Comparison of ENCODE assay signal across 8 mouse cellular contexts in genomic region chr11:29267824-29268223, GRCm38 (mm10). TPM values are rescaled to one million over a fixed set of nuclear protein-coding genes. Genes with fewer than 3 reads are reported as not detected.
DNase-seq lines count a peak whose midpoint lies in the region; ATAC-seq lines count a peak whose summit lies in the region.

No protein-coding gene starts in this region.

- ATAC-seq in heart, embryonic 11.5 days (replicated peaks; ENCODE audit: insufficient number of reproducible peaks, low FRiP score, low TSS enrichment) = no peak
- peak; percentile 73; the same call in 1 of the 2 replicates for ATAC-seq in midbrain, embryonic 11.5 days (ENCODE audit: low FRiP score)

- no peak overlapping the region for H3K9ac ChIP-seq in heart, embryonic 11.5 days (ENCODE audit: low read depth, low read length)
- H3K9ac ChIP-seq in midbrain, embryonic 11.5 days (ENCODE audit: low read length) = no peak overlapping the region

- WGBS in heart, embryonic 11.5 days (ENCODE audit: insufficient replicate concordance) = 17% methylated on average over 3 of the region's 3 CpGs
- 34% methylated on average over 3 of the region's 3 CpGs for WGBS in midbrain, embryonic 11.5 days

- no peak overlapping the region for H3K4me3 ChIP-seq in heart, embryonic 11.5 days (ENCODE audit: low read depth, low read length)
- no peak overlapping the region for H3K4me3 ChIP-seq in midbrain, embryonic 11.5 days (ENCODE audit: low read depth, low read length)

- no peaks in the 10 kb centered on the region for H3K9me3 ChIP-seq in heart, embryonic 11.5 days (replicated peaks; ENCODE audit: control insufficient read depth, low read length)
- peaks cover 2% of the 10 kb centered on the region; the same call in 1 of the 2 replicates for H3K9me3 ChIP-seq in midbrain, embryonic 11.5 days (ENCODE audit: control insufficient read depth, low read length)

- intact Hi-C loops in gastrocnemius, postnatal 14 days (cut with DNase I; ENCODE audit: low total_unique reads) = no loop called here

- no peaks in the 10 kb centered on the region for H3K36me3 ChIP-seq in heart, embryonic 11.5 days (ENCODE audit: control insufficient read depth, insufficient read depth, low read length)
- no peaks in the 10 kb centered on the region for H3K36me3 ChIP-seq in midbrain, embryonic 11.5 days (ENCODE audit: control insufficient read depth, insufficient read depth, low read length)

- H3K4me1 ChIP-seq in heart, embryonic 11.5 days (ENCODE audit: control insufficient read depth, insufficient read depth, low read length) = no peaks in the 10 kb centered on the region
- H3K4me1 ChIP-seq in midbrain, embryonic 11.5 days (ENCODE audit: control insufficient read depth, insufficient read depth, low read length) = no peaks in the 10 kb centered on the region

- no peak overlapping the region for H3K27ac ChIP-seq in heart, embryonic 11.5 days (ENCODE audit: low read depth, low read length)
- H3K27ac ChIP-seq in midbrain, embryonic 11.5 days (ENCODE audit: low read depth, low read length) = no peak overlapping the region

- no peak overlapping the region for H3K4me2 ChIP-seq in heart, embryonic 11.5 days
- no peak overlapping the region for H3K4me2 ChIP-seq in midbrain, embryonic 11.5 days

- no peaks in the 10 kb centered on the region for H3K27me3 ChIP-seq in heart, embryonic 11.5 days (ENCODE audit: control insufficient read depth, insufficient read depth, low read length)
- no peaks in the 10 kb centered on the region for H3K27me3 ChIP-seq in midbrain, embryonic 11.5 days (ENCODE audit: control insufficient read depth, insufficient read depth, low read length)

- DNase-seq in heart, adult 8-10 months (ENCODE audit: low spot score) = peak; percentile 32
- DNase-seq in ES-CJ7 (ENCODE audit: low read depth, low spot score) = peak; percentile 68
- peak; percentile 58 for DNase-seq in cerebellum, adult 9-10 months
- DNase-seq in gastrocnemius, postnatal 14 days = peak; percentile 9
- DNase-seq in layer of hippocampus, adult 9-11 months = peak; percentile 10
- peak; percentile 89 for DNase-seq in midbrain, embryonic 11.5 days (ENCODE audit: low spot score, missing footprints)
- DNase-seq in spleen, postnatal 4 days (ENCODE audit: low spot score in 2 of 2) = no peak

RNA-seq across cellular contexts. Expression of gene Cfap36, which starts 20.6 kb away (rescaled TPM):
- total RNA-seq in heart, adult 8-10 months (2022) = 10 to 100 TPM; 15.5 to 21.7 (median 18.5) TPM
- polyA plus RNA-seq in heart, embryonic 11.5 days (2014; fragmentation: Nextera tagmentation; extraction: Ambion mirVana) = 41.8 and 46.3 TPM in 2 replicates
- total RNA-seq in gastrocnemius, postnatal 14 days (2021) = 10 to 100 TPM; 11.7 to 14.5 TPM
- polyA plus RNA-seq in midbrain, embryonic 11.5 days (2014; fragmentation: Nextera tagmentation; extraction: Ambion mirVana) = 70.4 and 81.3 TPM in 2 replicates

Comparison
In these comparisons a context has a peak if more than half of its experiments do, and no peak if none do; other contexts are left out.
1. DNase-seq: peak in heart, adult 8-10 months (single experiment), ES-CJ7 (single experiment), cerebellum, adult 9-10 months (single experiment), gastrocnemius, postnatal 14 days (single experiment), layer of hippocampus, adult 9-11 months (single experiment) and midbrain, embryonic 11.5 days (single experiment); none in spleen, postnatal 4 days (0 of 2).